Mouse (Mus musculus) heart, adult 11 months (tissue): ENCODE measurements at regions not wholly inside any gene's neighbourhood (a gene's known extent, or its start where the extent isn't known, plus 50 kb on each side); places are given as distances from the start of the nearest gene placed in this dataset.

Experiments
- DNase-seq: peaks from one replicate; pipeline ENCODE4 v3.0.0; 2022

DNA sequence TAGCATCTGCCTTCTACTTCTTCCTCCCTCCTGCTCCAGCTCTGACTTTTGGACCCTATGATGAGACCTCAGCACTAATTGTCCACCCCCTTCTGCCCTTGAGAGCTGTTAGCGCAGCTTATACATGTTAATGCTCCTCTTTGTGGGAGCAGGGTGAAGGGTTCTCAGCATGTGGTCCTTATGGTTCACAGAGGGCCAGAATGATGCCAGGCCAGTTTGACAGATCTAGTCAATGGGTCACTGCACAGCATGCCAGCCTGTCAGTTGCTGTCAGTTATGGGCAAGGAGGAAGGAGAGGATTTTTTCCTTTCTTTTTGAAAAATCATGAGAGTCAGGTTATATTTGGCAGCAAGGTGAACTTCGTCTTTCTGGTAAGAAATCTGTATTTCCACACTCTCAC, 68.4 kb downstream of the 4931417E11Rik start:
- DNase-seq = no peak

DNA sequence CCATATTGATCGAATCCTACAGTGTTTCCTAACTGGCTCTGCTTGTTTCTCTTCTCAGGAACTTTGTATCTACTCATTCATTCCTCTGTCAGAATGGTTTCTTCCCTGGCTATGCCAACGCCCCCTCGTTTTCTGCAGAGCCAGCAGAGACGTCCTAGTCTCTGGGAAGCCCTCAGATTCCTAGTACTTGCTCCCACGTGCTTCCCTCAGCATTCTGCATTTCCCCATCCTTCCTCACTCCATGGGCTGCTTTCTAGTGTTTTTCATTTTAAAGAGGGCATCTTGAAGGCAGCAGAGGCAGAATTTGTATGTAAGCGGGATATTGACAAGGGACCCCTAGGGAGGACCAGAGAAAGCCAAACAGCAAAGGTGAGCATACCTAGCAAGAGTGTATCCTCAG, 80.2 kb downstream of the 4931417E11Rik start:
- DNase-seq = peak; percentile 73

DNA sequence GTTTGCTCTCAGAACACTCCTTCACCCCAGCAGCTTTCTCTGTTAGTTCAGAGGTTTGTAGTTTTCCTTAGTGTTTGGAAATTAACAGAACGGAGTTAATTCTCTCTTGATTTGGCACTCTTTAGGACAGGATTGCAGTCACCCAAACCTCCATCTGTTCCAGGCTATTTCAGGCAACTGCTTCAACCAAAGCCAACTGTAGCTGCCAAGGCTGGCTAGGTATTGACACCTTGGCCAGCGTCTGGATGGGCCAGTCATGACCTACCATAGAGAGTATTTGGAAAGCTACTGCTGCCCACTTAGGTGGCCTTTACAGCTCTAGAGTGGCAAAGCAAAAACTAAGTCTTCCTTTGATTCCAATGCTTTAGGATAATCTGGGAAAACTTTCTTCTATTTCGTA, 83.2 kb downstream of the 4931417E11Rik start:
- DNase-seq = peak; percentile 91

DNA sequence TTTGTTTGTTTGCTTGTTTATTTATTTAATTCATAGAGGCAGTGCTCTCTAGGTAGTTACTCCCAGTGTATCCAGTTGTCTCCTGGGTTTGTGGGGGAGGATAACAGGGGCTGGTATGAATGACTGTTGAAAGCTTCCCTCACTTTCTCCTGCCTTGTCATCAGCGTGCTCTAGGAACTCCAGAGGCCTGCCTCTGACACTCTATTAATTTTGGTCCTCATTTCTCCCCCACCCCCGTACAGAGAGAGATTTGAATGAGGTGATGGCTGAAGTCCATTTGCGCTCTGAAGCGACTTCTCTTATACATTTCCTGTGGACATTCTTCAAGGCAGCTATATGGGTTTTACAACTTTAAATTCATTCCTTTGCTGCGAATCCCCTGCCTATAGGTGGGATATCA, 89.6 kb downstream of the 4931417E11Rik start:
- DNase-seq = no peak

DNA sequence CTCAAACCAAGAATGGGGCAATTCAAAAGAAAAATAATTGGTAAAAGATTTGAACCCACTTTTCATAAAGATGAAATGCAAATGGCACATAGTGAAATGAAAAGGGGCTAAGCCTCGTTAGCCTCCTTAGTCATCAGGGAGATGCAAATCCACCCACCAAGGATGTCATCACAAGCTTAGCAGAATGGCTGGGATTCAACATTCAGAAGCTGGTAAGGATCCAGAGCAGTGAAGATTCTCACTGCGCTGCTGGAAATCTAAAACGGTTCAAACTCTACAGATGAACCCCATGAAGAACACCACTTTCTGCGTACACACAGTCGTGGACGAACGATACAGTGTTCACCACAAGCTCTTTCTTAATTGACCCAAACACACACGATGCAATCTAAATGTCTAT, 91.6 kb downstream of the 4931417E11Rik start:
- DNase-seq = peak; percentile 33

DNA sequence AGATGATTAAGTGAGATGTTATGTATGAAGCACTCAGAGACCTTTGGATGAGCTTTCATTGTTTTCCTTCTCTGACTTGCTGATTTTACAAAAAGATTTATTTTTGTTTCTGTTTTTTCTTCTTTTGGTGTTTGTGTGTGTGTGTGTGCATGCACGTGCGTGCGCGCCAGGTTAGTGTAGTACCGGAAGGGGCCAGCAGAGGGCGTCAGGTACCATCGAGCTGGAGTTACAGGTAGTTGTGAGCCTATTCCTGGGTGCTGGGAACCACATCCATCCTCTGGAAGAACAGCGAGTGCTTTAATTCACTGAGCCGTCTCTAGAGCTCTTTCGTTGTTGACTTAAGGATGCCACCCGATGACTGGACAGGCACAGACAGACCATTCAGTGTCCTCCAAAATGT, 93.2 kb downstream of the 4931417E11Rik start:
- peak; percentile 35 for DNase-seq

DNA sequence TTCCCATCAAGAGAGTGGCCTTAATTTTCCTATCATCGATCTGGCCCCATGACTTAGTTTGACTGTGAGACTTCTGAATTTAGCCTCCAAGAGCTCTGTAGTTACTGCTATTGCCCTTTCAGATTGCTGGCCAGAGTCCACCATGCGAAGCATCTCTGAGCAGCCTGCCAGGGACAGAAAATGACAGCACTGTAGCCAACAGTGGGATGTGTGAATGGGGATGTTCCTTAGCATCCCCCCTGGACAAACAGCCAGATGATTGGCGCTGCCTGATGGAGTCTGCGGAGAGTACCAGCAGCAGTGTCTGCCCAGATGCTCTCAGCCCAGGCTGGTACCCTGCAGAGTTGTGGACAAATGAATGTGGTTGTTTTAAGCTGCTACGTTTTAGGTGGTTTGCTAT, 96.6 kb downstream of the 4931417E11Rik start:
- peak; percentile 83 for DNase-seq

DNA sequence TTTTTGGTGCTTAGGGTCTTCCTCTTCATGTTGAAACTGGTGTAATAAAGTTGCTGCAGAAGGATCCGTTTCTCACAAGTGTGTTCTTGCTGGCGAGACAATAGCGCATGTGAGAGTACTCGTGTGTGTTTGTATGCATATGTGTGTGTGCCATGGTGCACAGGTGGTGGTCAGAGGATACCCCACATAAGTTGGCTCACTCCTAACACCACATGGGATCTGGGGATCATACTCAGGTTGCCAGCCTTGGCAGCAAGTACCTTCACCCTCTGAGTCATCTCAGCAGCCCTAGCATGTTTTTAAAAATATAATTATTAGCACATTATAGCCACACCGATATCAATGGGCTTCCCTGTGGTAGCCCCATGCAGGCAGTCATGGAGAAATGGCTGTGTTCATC, 97.6 kb downstream of the 4931417E11Rik start:
- peak; percentile 80 for DNase-seq

DNA sequence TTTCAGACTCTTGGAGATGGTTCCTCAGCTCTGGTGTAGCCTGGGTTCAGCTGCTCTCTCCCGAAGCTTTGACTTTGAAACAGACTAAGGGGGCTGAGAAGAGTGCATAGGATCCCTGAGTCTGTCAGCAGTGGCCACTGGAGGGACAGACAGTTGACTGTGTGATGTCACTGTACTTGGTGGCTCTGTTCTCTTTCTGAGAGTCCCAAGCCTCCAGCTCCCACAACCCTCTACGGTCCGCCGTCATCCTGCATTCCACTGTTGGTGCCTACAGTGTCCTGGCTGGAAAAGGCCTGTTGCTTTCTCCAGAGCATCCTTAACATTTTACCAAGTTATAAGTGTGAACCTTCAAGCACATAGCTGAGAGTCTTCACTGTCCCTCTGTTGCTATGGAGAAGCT, 98.6 kb downstream of the 4931417E11Rik start:
- peak; percentile 52 for DNase-seq

DNA sequence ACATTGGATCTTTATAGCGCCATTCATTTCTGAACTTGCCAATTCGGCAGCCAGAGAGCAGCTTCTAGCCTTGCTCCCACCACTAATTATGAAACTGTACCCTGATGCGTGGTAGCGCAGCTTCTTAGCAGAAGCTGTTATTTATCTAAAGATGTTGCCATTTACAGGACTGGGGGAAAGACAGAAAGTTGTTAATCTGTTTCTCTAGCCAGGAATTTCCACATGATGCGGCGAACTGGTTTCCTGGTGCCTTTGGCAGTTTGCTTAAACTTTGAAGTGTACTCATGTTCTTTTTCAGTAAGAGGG, 100.7 kb downstream of the 4931417E11Rik start:
- peak; percentile 30 for DNase-seq

DNA sequence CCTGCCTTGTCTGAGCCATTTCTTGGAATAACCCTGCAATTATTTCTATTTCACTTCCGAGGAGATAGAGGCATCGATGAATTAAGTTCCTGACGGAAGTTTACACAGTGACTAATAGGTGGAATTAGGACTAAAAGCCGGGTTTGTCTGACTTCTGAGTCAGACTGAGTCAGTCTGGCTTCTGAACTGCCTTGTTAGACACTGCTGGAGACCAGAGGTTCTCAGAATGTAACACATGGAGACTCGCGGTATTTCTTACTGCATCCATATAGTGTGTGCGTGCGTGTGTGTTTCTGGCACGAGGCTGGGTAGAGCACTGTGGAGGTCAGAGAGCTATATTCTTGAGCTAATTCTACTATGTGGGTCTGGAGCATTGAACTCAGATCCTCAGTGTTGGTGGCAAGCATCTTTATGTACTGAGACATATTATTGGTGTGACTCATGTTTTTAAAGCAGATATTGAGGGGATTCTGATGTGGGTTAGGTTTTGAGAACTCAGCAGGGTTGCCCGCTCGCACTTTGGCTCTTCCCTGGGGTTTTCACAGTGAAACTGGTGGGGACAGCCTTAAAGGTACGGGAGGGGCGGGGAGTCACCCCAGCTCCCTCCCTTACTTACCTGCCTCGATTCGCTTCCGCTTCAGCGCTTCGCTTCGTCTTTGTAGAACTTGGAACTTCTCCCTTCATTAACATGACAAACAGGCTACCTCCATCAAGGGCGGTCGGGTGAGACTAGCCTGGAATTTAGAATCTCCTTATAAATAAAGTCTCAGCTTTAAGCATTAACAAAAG, 101.2 kb downstream of the 4931417E11Rik start:
- peak; percentile 48 for DNase-seq

DNA sequence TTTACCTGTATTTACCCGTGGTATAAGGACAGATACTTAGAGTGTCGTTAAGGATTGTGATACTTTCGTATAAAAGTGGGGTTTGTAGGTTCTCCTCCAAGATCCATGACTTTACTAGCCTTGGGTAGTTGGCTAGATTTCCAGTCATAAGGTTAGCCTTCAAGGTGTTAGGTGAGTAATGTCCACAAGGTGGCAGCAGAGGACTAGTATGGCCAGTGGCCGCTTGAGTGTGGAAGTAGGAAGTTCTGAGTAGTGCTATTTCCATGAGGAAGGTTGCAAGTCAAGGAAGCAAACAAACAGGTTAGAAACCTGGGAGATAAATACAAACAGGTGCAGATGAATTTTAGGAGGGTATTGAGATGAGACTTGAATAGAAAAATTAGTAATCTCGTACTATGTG, 101.9 kb downstream of the 4931417E11Rik start:
- DNase-seq = peak; percentile 85

DNA sequence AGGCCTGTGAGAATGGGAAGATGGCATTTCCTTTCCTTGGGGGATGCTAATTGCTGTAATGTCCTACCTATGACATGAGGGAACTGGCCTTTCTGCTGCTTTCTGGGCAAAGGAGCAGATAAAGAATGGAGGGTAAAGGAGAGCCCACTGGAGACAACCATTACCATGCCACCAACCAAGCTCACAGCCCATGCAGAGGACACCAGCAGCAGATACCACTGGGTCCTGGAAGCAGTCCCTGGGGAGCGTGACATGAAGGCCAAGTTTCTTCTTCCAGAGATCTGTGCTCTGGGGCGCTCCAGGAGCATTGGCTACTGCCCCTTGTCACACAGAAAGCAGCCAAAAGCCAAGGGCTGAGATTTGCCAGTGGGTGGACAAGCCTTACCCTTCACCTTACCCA, 102.8 kb downstream of the 4931417E11Rik start:
- peak; percentile 68 for DNase-seq

DNA sequence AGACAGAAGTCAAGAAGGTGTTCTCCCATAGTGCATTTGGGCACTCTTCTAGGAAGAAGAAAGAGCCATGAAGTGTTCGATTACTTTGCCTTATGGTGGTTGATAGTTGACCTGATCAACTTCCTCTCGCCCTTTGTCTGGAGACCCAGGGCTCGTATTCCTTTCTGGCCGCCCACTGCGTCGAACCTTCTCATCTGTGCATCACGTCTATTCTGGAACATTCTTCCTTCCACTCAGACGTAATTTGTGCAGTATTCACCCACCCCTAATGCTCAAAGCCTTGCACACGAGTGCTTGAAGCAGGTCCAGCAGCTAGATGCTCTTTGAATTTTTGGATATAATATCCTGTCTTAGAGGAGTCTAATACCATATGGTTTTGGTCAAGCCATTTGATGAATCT, 104.2 kb downstream of the 4931417E11Rik start:
- DNase-seq = peak; percentile 55

DNA sequence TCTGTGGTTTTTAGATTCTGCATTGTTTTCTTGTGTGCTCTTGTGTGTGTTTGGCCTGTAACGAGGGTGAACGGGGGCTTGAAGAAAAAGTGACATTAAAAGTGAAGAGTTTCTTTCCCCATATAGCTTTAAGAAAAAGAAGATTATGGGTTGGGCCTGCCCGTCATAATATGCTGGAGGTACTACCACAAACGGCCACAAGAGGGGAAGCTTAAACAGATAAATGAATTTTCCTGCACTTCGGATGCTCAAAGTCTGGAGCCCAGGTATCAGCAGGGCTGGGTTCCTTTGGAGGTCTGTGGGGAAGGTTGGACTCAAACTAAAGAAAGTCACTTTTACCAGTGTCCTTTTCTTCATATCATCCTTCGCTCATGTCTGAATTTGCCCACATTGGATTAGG, 86.8 kb downstream of the Suclg1 start:
- no peak for DNase-seq

DNA sequence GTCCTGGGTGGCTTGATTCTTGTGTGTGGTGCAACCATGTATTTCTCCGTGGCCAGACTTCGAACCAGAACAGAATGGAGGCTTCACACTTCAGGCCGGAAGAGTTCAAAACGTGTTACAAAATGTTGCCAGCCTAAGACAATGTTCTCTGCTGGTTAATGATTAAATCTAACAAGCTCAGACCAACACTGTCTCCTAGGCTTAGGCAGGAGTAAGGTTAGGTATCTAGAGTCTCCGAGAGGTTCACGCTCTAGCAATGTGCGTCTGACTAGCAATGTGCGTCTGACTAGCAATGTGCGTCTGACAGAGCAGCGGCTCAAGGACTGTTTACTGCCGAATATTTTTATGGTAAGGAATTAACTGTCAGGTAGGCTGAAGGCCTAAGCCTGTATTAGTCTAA, 81.5 kb downstream of the Suclg1 start:
- no peak for DNase-seq
